Mouse (Mus musculus) heart, adult 8-10 months (tissue): ENCODE measurements around the gene Erg. TPM values are rescaled to one million over a fixed set of nuclear protein-coding genes. Genes with fewer than 3 reads are reported as not detected.

Source experiments
- DNase-seq: peaks from one replicate; pipeline ENCODE4 v3.0.0; 2022; ENCODE audit warnings: low spot score
- total RNA-seq, 4 experiments: library from RNA; stranded (reverse); gene quantifications; 2 replicates each; pipeline ENCODE4 v1.2.4; 2022

Erg gene
- total RNA-seq, 4 experiments from 2014 or later: 20.8 to 31.1 (median 27.7) TPM

- no peak for DNase-seq
Observed at GRCm38 (mm10) chr16:95585541-95586310, 667 bp downstream of the Erg start.

GRCm38 (mm10) chr16:95584751-95585528 lies 1.5 kb downstream of the Erg start:
- DNase-seq: no peak

GRCm38 (mm10) chr16:95579289-95579688 lies 7.1 kb downstream of the Erg start:
- no peak for DNase-seq

- DNase-seq: peak; percentile 7
Observed at GRCm38 (mm10) chr16:95573163-95573562, 13.2 kb downstream of the Erg start.

- DNase-seq: no peak
Observed at GRCm38 (mm10) chr16:95570616-95571015, 15.8 kb downstream of the Erg start.

- DNase-seq: no peak
Observed at GRCm38 (mm10) chr16:95556834-95557233, 29.6 kb downstream of the Erg start.

- DNase-seq: no peak
Observed at GRCm38 (mm10) chr16:95553136-95553535, 33.3 kb downstream of the Erg start.

- DNase-seq: no peak
Observed at GRCm38 (mm10) chr16:95552495-95552894, 33.9 kb downstream of the Erg start.

GRCm38 (mm10) chr16:95550496-95550895 lies 35.9 kb downstream of the Erg start:
- no peak for DNase-seq

- no peak for DNase-seq
Observed at GRCm38 (mm10) chr16:95544753-95545152, 41.6 kb downstream of the Erg start.

GRCm38 (mm10) chr16:95543471-95543870 lies 42.9 kb downstream of the Erg start:
- DNase-seq: no peak

- no peak for DNase-seq
Observed at GRCm38 (mm10) chr16:95535151-95535550, 51.2 kb downstream of the Erg start.

- no peak for DNase-seq
Observed at GRCm38 (mm10) chr16:95532387-95533077, 53.9 kb downstream of the Erg start.

GRCm38 (mm10) chr16:95527561-95527960 lies 58.8 kb downstream of the Erg start:
- DNase-seq: no peak

GRCm38 (mm10) chr16:95519520-95519919 lies 66.9 kb downstream of the Erg start:
- DNase-seq: no peak

GRCm38 (mm10) chr16:95506051-95506450 lies 80.3 kb downstream of the Erg start:
- DNase-seq: no peak

GRCm38 (mm10) chr16:95496582-95497300 lies 89.7 kb downstream of the Erg start:
- no peak for DNase-seq

- no peak for DNase-seq
Observed at GRCm38 (mm10) chr16:95494108-95494507, 92.3 kb downstream of the Erg start.

GRCm38 (mm10) chr16:95493336-95493735 lies 93.1 kb downstream of the Erg start:
- no peak for DNase-seq

GRCm38 (mm10) chr16:95492146-95492545 lies 94.2 kb downstream of the Erg start:
- no peak for DNase-seq

- no peak for DNase-seq
Observed at GRCm38 (mm10) chr16:95490386-95490785, 96.0 kb downstream of the Erg start.
